Comparison of ENCODE assay signal across 14 mouse cellular contexts in genomic region chr7:126449991-126450390, GRCm38 (mm10).
"Had no signal": no experiment of that assay in that cellular context is flagged by ENCODE, and none has a peak within 500 bp of the region (broad histone marks: within the 10 kb centered on the region; RNA-seq: fewer than 3 reads in every experiment).

No protein-coding gene starts in this region.

- DNase-seq: lung, adult 18-20 months; lung, embryonic 14.5 days; lung, postnatal 10 days; lung, postnatal 4 days; midbrain, embryonic 14.5 days; right cerebral cortex, postnatal 25 days; right cerebral cortex, postnatal 4 days; spleen, adult 18-20 months; thymus, adult 18-20 months; thymus, postnatal 14 days; thymus, postnatal 36 days had no signal

- H3K4me1 ChIP-seq: midbrain, embryonic 10.5 days; midbrain, embryonic 12.5 days; neural tube, embryonic 12.5 days had no signal

- H3K4me3 ChIP-seq: midbrain, embryonic 10.5 days; midbrain, embryonic 12.5 days; neural tube, embryonic 12.5 days had no signal

- H3K9me3 ChIP-seq: midbrain, embryonic 10.5 days; midbrain, embryonic 12.5 days; neural tube, embryonic 12.5 days had no signal

- H3K27ac ChIP-seq: midbrain, embryonic 10.5 days; midbrain, embryonic 12.5 days; neural tube, embryonic 12.5 days had no signal

- H3K27me3 ChIP-seq: midbrain, embryonic 12.5 days; neural tube, embryonic 12.5 days had no signal
